8 mouse cellular contexts compared by ENCODE assay signal in genomic region chr1:152090564-152091545, GRCm38 (mm10). TPM values are rescaled to one million over a fixed set of nuclear protein-coding genes. Genes with fewer than 3 reads are reported as not detected.
DNase-seq lines count a peak whose midpoint lies in the region; ATAC-seq and TF ChIP-seq lines count a peak whose summit lies in the region.

No protein-coding gene starts in this region.

- DNase-seq in right cerebral cortex, adult 18-20 months, result peak; percentile 57
- no peak for DNase-seq in right cerebral cortex, postnatal 4 days
- peak; percentile 73 to 77 for DNase-seq in cerebellum, postnatal 25 days
- peak; percentile 45 for DNase-seq in gastrocnemius, postnatal 10 days
- DNase-seq in hindbrain, postnatal 0 days (ENCODE audit: low spot score), result peak; percentile 64
- peak; percentile 51 for DNase-seq in left cerebral cortex, postnatal 4 days
- DNase-seq in midbrain, embryonic 10.5 days (ENCODE audit: low spot score), result peak; percentile 77
- DNase-seq in spleen, postnatal 10 days (ENCODE audit: low spot score in 2 of 2), result peak; percentile 6 to 27

- H3K36me3 ChIP-seq in hindbrain, postnatal 0 days (ENCODE audit: insufficient read depth, low read length), result no peaks in the 10 kb centered on the region
- H3K36me3 ChIP-seq in midbrain, embryonic 10.5 days, result no peaks in the 10 kb centered on the region

- H3K27me3 ChIP-seq in hindbrain, postnatal 0 days (ENCODE audit: insufficient read depth, low read length), result no peaks in the 10 kb centered on the region
- no peaks in the 10 kb centered on the region for H3K27me3 ChIP-seq in midbrain, embryonic 10.5 days (ENCODE audit: low read depth, poor library complexity, severe bottlenecking)

- peak overlapping the region; percentile 96 for H3K27ac ChIP-seq in hindbrain, postnatal 0 days
- peak overlapping the region; percentile 98 for H3K27ac ChIP-seq in midbrain, embryonic 10.5 days (replicated peaks)

- peak overlapping the region; percentile 91 for H3K4me2 ChIP-seq in hindbrain, postnatal 0 days (ENCODE audit: low read depth, low read length)

- TF ChIP-seq CTCF in hindbrain, postnatal 0 days (IDR thresholded peaks at IDR 0.05; ENCODE audit: low read depth), result 0 out of 2 replicates have a peak, but pooled peaks have one; percentile 3

- H3K4me3 ChIP-seq in hindbrain, postnatal 0 days (ENCODE audit: low read length), result peak overlapping the region; percentile 90
- peak overlapping the region; percentile 93 for H3K4me3 ChIP-seq in midbrain, embryonic 10.5 days

- peak; percentile 83 for ATAC-seq in hindbrain, postnatal 0 days

- H3K9me3 ChIP-seq in hindbrain, postnatal 0 days (ENCODE audit: low read length), result no peaks in the 10 kb centered on the region
- H3K9me3 ChIP-seq in midbrain, embryonic 10.5 days (replicated peaks), result no peaks in the 10 kb centered on the region

- intact Hi-C loops in left cerebral cortex, postnatal 4 days (cut with DNase I), result loop anchor here (10.0 kb wide), 1 partner anchor 274 kb away; no protein-coding TSS in a partner anchor

- WGBS in hindbrain, postnatal 0 days, result 1% methylated on average over 35 of the region's 36 CpGs
- under 1% methylated on average over 35 of the region's 36 CpGs for WGBS in midbrain, embryonic 10.5 days

- H3K9ac ChIP-seq in hindbrain, postnatal 0 days (replicated peaks; ENCODE audit: low read length), result peak overlapping the region; percentile 93

- H3K4me1 ChIP-seq in hindbrain, postnatal 0 days (ENCODE audit: insufficient read depth, low read length), result peaks cover 18% of the 10 kb centered on the region
- H3K4me1 ChIP-seq in midbrain, embryonic 10.5 days, result peaks cover 49% of the 10 kb centered on the region

RNA-seq across cellular contexts. Expression of gene 1700025G04Rik, which starts 0.9 kb away (rescaled TPM):
- total RNA-seq in gastrocnemius, postnatal 10 days (2021), result 10 to 100 TPM; 80.5 to 80.9 TPM
- total RNA-seq in hindbrain, postnatal 0 days (2014; rRNA removed), result 19.9 and 32.4 TPM in 2 replicates
- 22.5 and 24.9 TPM in 2 replicates for polyA plus RNA-seq in hindbrain, postnatal 0 days (2015; fragmentation: Nextera tagmentation; extraction: Ambion mirVana)
- 10 to 100 TPM; 51.3 to 51.4 TPM for total RNA-seq in left cerebral cortex, postnatal 4 days (2021)
- polyA plus RNA-seq in midbrain, embryonic 10.5 days (2016; fragmentation: Nextera tagmentation; extraction: Ambion mirVana), result 17.6 and 20.5 TPM in 2 replicates
